Mouse (Mus musculus) lung, embryonic 16.5 days (tissue): ENCODE results near the gene Eya4. TPM values are rescaled to one million over a fixed set of nuclear protein-coding genes. Genes with fewer than 3 reads are reported as not detected.

ENCODE experiments used
- ATAC-seq: fragments of 200-750 bp; cut with Nextera tagmentation; 2 replicates; pipeline ENCODE4 v1.8.0; 2017; ENCODE audit warnings: low read depth, mild to moderate bottlenecking, moderate library complexity
- H3K27ac ChIP-seq: fragments of 300-500 bp; sonication (generic); 2 replicates; pipeline ENCODE4 v1.5.1; 2014; ENCODE audit warnings: mild to moderate bottlenecking, control low read depth, low read length
- H3K27me3 ChIP-seq: fragments of 300-500 bp; sonication (generic); 2 replicates; pipeline ENCODE4 v1.6.1; 2014; ENCODE audit warnings: low read depth, low read length, mixed read lengths; ENCODE audit not compliant: control insufficient read depth, insufficient read depth
- H3K36me3 ChIP-seq: fragments of 300-500 bp; sonication (generic); 2 replicates; pipeline ENCODE4 v1.6.1; 2014; ENCODE audit warnings: low read length; ENCODE audit not compliant: control insufficient read depth, insufficient read depth
- H3K4me1 ChIP-seq: fragments of 300-500 bp; sonication (generic); replicated peaks from 2 replicates; pipeline ENCODE4 v1.6.1; 2014; ENCODE audit warnings: low read length, mixed read lengths; ENCODE audit not compliant: control insufficient read depth, insufficient read depth
- H3K4me2 ChIP-seq: fragments of 300-500 bp; sonication (generic); 2 replicates; pipeline ENCODE4 v1.6.1; 2014; ENCODE audit warnings: low read depth, low read length, control low read depth
- H3K4me3 ChIP-seq: fragments of 300-500 bp; sonication (generic); 2 replicates; pipeline ENCODE4 v1.5.1; 2014; ENCODE audit warnings: mild to moderate bottlenecking, low read length, control low read depth
- H3K9ac ChIP-seq: fragments of 300-500 bp; sonication (generic); 2 replicates; pipeline ENCODE4 v1.6.1; 2014; ENCODE audit warnings: low read length, control low read depth
- H3K9me3 ChIP-seq: fragments of 300-500 bp; sonication (generic); 2 replicates; pipeline ENCODE4 v1.6.1; 2016; ENCODE audit warnings: low read length; ENCODE audit not compliant: control insufficient read depth
- WGBS: fragments of 180-500 bp; shearing (Covaris S2); extraction: QIAGEN DNeasy Blood & Tissue Kit; methylation state at CpG from one replicate; pipeline ENCODE4 v1.1.7; 2014; 5-methylcytosine and 5-hydroxymethylcytosine counted together
- polyA plus RNA-seq: library from polyadenylated mRNA; unstranded; fragments of >200 nt; fragmentation: Nextera tagmentation; extraction: Ambion mirVana; gene quantifications from 2 replicates; pipeline ENCODE4 v1.2.1, GENCODE M21; 2015

Eya4 gene
- polyA plus RNA-seq, 1 experiment from 2014 or later = 0.70 TPM

DNA sequence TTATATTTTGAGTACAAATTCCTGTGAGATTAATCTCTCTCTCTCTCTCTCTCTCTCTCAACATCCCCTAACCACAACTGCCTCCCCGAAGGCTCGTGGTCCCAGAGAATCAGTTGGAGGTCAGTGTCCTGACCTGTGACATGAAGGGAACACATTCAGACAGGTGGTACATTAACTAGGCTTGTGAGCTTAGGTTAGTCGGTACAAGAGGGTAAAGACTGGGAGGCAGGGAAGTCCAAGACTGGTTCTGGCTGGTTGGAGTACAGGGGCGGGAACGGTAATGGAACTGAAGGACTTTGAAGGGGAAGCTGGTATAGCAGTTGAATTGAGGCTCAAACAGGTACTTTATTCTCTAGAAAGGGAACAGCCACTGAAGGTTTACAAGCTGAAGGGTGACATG, 287.9 kb downstream of the Eya4 start:
- Histone ChIP-seq H3K4me2 (no peak overlapping the region), H3K27ac (peak overlapping the region; percentile 85), H3K36me3 (no peaks in the 10 kb centered on the region), H3K9ac (no peak overlapping the region; the same call in 1 of the 2 replicates), H3K27me3 (no peaks in the 10 kb centered on the region), H3K4me1 (peaks cover 11% of the 10 kb centered on the region; the same call in 1 of the 2 replicates), H3K9me3 (no peaks in the 10 kb centered on the region), H3K4me3 (no peak overlapping the region)
- WGBS = 59% methylated on average over 5 of the region's 5 CpGs
- ATAC-seq = no peak

DNA sequence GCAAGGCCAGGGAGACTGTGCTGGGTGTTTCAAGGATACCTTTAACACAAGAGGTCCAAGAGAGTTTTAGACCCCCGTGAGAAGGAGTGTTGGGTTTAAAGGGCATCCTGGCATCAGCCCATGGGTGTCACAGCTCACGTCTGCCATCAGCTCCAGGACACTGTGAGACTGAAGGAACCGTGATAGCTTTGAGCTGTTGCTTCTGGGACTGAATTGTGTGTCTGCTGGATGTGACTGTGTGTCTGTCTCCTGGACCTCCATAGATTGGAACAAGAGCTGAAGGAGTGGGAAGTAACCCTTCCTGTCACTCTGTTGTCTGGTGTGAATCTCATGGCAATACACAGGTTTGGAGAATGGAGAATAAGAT, 289.9 kb downstream of the Eya4 start:
- no peaks in the 10 kb centered on the region for H3K36me3 ChIP-seq
- H3K4me1 ChIP-seq = peaks cover 11% of the 10 kb centered on the region; the same call in 1 of the 2 replicates
- peak; percentile 51 for ATAC-seq
- H3K9me3 ChIP-seq = no peaks in the 10 kb centered on the region
- peak overlapping the region; percentile 88 for H3K27ac ChIP-seq
- no peak overlapping the region for H3K9ac ChIP-seq
- no peak overlapping the region for H3K4me3 ChIP-seq
- H3K4me2 ChIP-seq = no peak overlapping the region
- no peaks in the 10 kb centered on the region for H3K27me3 ChIP-seq
- WGBS = 40% methylated on average over 3 of the region's 3 CpGs

DNA sequence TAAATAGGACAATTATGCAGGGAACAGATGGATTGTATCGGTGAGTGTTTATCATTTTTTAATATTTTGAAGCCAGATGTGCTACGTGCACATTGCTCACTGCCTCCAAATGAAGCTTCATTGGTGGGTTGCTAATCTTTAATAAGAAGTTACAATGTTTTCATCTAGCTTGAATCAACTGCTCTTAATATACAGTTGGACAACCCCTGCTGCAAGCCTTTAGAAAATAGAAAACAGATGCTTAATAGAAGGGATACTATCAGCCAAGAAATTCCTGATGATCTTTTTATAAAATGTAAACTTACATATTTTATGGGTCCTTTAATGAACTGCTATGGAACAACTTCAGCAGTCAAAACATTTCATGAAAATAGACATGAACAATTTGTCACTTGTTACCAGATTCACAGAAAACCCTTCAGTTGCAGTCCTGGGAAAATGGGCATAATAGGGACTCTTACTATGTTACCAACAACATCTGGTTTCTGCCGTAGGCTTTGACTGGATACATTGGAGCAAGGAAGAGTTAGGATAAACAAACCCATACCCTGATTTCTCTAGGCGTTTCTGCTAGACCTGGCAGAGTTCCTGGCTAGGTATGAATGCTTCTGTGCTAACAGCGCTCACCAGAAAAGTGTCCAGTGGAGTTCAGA, 290.4 kb downstream of the Eya4 start:
- Histone ChIP-seq H3K36me3 (no peaks in the 10 kb centered on the region), H3K9me3 (no peaks in the 10 kb centered on the region), H3K4me2 (no peak overlapping the region), H3K4me1 (peaks cover 11% of the 10 kb centered on the region; the same call in 1 of the 2 replicates), H3K9ac (no peak overlapping the region), H3K27ac (peak overlapping the region; percentile 88), H3K27me3 (no peaks in the 10 kb centered on the region), H3K4me3 (no peak overlapping the region)
- 39% methylated on average over 5 of the region's 5 CpGs for WGBS
- peak; percentile 86 for ATAC-seq

DNA sequence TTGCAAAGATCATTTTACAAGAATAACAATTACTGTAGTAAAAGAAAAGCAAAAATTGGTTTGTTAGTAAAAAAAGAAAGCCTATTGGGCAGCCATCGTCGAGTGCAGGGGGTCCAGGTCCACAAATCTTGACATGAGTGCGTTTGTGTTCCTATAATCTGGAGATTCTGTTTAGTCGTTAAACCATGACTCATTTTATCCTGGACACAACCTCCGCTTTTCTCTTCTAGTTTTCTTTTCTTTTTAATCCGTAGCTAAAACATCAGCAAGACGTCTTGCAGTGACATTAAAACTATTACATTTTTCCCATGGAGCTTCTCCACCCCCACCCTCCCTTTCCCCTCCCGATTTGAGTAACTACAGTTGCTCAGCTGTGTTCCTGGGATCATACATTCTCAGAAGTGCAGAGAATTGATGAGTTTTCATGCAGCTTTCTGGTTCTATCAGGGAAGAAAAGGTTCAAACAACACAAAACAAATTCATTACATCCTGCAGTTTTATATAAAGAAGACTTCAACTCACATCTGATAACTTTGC, 297.1 kb downstream of the Eya4 start:
- H3K9ac ChIP-seq = no peak overlapping the region
- 50% methylated on average over 8 of the region's 8 CpGs for WGBS
- peak overlapping the region; percentile 83 for H3K27ac ChIP-seq
- H3K4me2 ChIP-seq = no peak overlapping the region
- H3K4me1 ChIP-seq = peaks cover 9% of the 10 kb centered on the region
- H3K36me3 ChIP-seq = no peaks in the 10 kb centered on the region
- ATAC-seq = no peak
- no peak overlapping the region for H3K4me3 ChIP-seq
- H3K27me3 ChIP-seq = no peaks in the 10 kb centered on the region
- H3K9me3 ChIP-seq = no peaks in the 10 kb centered on the region
